Mouse (Mus musculus) olfactory bulb, adult 2 months (tissue): ENCODE measurements around the gene Minpp1.

ENCODE experiments used
- CTCF ChIP-seq: fragments of 200-500 bp; IDR thresholded peaks from 2 replicates; pipeline ENCODE4 v1.5.1; 2012; ENCODE audit warnings: low read depth, mild to moderate bottlenecking, low read length, moderate library complexity; ENCODE audit not compliant: insufficient read depth
- POLR2A ChIP-seq: fragments of 200-500 bp; IDR thresholded peaks from 2 replicates; pipeline ENCODE4 v1.6.1; 2012; ENCODE audit warnings: mild to moderate bottlenecking, low read depth, low read length, moderate library complexity; ENCODE audit not compliant: insufficient read depth

DNA sequence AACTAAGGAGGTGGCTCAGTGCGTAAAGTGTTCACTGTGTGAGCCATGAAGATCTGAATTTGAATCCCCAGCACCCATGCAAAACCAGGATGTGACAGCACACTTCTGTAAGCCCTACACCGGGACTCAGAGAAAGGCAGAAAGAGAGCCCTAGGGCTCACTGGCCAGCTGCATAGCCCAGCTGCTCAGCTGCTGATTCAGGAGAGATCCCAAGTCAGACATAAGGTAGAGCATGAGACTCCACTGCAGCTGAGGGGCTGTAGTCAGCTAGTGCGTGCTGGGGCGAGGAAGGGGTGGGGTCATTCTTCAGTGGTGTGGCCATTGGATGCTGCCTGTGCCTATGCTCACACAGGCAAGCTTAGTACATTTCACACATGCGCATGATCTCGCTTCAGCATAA, 21.5 kb downstream of the Minpp1 start:
- TF ChIP-seq CTCF (no peak), POLR2A (no peak)
